Mouse (Mus musculus): ENCODE data around the gene Entpd1. TPM values are rescaled to one million over a fixed set of nuclear protein-coding genes. Genes with fewer than 3 reads are reported as not detected.
A peak's percentile ranks its signal among the peaks of the same experiment; 100 is the strongest.
"Not testable (repeated sequence)": the region's sequence is repeated elsewhere in the genome, so short reads cannot be mapped to it uniquely, and the experiment has no call there.

Gene Entpd1
- total RNA-seq, 2 experiments from 2014 or later = 18.9 to 22.6 TPM

DNA sequence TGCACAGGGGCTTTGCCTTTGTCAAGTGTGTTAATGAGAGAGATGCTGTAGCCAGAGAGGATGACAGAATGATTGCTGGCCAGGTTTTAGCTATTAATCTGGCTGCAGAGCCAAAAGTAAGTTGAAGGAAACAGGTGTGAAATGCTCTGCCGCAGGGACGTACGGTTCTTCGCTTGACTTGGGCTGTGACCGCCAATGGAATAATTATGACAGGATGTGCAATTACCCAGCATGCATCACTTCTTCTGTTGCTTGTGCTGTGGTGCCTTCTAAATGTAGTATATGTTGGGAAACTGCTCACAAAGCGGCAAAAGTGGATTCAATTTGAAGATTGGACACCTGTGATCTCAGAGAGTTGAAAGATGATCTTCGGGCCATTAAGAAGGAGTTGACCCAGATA, 3.9 kb downstream of the Entpd1 start:
- no peak for DNase-seq (ENCODE audit: low spot score in 2 of 2)
- intact Hi-C loops (cut with DNase I) = no loop called here

DNA sequence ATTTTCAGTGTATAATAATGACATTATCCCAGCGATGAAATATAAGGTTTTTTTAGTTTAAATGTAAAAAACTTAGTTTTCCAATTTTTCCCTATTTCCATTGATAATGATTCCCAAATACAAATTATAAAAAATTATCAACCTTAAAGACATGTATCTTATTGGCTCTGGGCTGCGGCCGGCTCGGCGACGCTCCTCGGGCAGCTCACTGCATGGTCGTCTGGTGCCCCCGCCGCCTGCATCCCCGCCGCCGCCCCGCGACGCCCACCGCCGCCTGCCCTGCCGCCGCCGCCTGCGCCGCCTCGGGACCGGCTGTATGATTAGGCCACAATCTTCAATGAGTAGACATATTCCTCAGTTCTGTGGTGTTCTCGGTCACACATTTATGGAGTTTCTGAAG, 9.4 kb downstream of the Entpd1 start:
- DNase-seq (ENCODE audit: low spot score in 2 of 2); intact Hi-C loops (cut with DNase I): not testable (repeated sequence)

DNA sequence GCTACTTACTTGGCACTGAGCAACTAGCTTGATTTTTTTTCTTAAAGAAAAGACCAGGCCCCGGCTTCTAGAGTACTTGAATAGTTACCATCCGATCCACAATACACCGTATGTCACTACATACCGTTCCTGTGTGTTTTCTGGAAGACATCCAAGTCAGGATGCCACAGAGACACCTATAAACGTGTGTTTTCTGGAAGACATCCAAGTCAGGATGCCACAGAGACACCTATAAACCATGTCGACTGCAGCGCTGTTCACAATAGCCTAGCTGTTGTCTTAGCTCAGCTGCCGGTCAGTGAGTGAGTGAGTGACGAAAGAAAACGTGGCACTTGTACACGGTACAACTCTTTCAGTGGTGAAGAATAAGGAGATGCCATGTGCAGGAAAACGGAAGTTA, 13.8 kb downstream of the Entpd1 start:
- intact Hi-C loops (cut with DNase I) = no loop called here
- no peak for DNase-seq (ENCODE audit: low spot score in 2 of 2)

DNA sequence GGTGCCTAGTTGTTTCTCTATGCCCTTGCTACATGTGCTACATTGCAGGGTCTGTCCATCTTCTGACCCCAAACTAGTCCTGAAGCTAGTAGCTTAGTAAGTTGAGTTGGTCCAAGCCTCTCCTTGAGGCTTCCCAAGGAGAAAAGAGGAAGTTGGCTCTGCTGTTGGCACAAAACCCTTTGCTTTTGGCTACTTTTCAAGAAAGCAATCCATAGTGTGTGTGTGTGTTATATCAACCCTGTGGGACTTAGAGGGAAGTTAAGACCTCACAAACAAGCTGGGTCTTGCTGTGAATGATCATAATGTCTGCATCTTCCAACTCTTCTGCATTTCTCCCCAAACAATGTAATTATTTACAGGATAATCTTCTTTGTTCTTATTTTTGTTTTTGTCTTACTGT, 16.8 kb downstream of the Entpd1 start:
- DNase-seq (ENCODE audit: low spot score in 2 of 2) = no peak
- intact Hi-C loops (cut with DNase I) = no loop called here

DNA sequence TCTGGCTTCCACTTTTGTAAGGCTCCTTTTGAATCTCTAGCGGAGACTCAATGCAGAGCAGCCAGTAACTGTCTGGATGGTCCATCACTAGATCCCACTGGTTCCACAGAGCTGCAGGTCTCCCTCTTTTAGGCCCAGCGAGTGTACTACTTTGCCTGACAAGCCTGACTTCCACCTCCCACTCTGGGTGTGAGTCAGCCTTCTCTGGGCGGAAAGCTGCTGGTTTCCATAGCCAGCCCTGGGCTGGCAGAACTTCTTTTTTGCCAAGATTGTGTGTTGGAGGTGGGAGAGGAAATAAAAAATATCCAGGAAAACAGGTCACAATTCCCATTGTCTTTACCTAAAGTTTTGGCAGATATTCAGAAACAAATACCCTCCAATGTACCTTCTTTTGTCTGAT, 17.9 kb downstream of the Entpd1 start:
- intact Hi-C loops (cut with DNase I) = loop anchor here (2.0 kb wide), 1 partner anchor 73 kb away; no protein-coding TSS in a partner anchor
- DNase-seq (ENCODE audit: low spot score in 2 of 2) = peak; percentile 51 to 90

DNA sequence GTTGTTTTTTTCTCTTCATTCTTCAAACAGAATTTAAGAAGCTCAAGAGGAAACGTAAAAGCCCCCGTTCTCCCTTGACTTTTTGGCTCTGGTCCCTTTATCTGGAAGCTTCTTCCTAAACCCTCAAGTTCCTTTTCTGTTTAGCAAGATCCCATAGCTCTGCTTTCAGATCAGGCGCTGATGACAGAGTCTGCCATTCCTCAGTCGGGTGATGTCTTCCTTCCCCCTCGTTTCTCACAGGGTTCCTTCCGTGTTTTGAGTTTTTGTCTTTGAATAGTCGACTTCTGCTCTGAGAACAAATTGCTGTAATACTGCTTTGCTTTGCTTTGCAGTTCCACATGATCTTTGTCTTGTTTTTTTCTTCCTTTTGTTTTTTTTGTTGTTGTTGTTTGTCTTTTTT, 18.4 kb downstream of the Entpd1 start:
- intact Hi-C loops (cut with DNase I) = loop anchor here (2.0 kb wide), 1 partner anchor 72 kb away; no protein-coding TSS in a partner anchor
- peak in 1 of 2 experiments; percentile 65 for DNase-seq (ENCODE audit: low spot score in 2 of 2)

DNA sequence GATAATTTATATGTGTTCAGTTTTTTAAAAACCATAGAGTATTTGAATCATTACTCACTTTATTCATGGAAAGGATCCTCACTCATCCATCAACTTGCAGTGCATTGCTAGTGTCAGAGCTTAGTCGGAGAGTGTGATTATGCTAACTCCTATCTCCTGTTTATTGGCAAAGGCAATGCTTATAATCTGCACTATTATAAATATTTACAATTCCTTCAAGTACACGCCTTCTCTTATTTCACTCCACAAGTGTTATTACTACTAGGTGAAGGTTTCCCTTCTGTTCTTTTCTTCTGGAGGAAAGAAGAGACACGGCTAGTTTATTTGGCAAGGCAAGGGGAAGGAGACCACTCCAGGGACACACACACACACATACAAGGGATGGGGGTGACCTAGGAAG, 20.0 kb downstream of the Entpd1 start:
- intact Hi-C loops (cut with DNase I) = no loop called here
- DNase-seq (ENCODE audit: low spot score in 2 of 2) = no peak

DNA sequence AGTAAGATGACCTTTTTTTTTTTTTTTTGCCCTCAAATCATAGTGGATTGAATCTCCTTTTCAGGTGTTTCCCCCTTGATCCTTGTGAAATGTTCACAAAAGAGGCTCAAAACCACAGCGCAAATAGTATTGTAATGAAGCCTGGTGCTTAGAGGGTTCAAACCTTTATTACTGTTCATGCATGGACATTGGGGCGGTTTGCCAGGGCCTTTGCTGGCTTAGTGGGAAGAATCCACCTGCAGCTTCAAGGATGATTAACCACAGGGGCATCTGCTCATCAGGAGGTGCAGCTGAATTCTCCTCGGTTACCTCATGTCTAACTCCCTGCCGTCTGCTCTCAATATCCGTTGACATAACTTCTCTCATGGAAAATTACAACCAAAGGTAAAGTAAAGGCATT, 20.5 kb downstream of the Entpd1 start:
- DNase-seq (ENCODE audit: low spot score in 2 of 2) = no peak
- intact Hi-C loops (cut with DNase I) = no loop called here

DNA sequence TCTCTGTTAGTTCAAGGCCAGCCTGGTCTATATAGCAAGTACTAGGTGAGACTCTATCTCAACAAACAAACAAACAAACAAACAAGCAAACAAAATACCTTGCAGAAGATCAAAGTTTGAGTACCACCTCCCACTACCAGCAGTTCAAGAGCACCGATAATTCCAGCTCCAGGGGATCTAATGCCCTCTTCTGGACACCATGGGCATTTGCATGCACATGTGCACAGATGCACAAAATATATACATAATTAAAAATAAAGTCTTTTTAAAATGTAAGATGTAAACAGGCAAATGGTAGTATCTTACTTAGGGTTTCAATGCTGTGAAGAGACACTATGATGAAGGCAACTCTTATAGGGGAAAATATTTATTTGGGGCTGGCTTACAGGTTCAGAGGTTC, 21.0 kb downstream of the Entpd1 start:
- intact Hi-C loops (cut with DNase I) = no loop called here
- DNase-seq (ENCODE audit: low spot score in 2 of 2) = no peak

DNA sequence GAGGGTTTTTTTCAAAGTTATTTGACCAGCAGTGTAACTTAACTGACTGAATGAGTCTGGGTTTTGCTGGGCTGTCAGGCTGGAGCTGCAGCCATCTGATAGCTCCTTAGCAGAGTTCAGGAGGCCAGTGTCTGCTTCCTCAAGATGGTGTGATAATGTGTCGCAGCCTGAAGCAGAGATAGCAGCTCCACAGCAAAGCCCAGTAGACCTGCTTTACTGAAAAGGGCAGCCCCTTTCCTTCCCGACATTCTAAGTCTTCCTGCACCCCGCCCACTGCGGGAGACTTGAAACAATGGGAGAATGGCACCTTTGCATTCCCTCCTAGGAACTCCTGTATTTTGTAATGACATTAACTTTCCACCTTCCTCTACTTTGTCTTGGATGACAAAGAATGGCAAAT, 24.9 kb downstream of the Entpd1 start:
- intact Hi-C loops (cut with DNase I) = no loop called here
- no peak for DNase-seq (ENCODE audit: low spot score in 2 of 2)

DNA sequence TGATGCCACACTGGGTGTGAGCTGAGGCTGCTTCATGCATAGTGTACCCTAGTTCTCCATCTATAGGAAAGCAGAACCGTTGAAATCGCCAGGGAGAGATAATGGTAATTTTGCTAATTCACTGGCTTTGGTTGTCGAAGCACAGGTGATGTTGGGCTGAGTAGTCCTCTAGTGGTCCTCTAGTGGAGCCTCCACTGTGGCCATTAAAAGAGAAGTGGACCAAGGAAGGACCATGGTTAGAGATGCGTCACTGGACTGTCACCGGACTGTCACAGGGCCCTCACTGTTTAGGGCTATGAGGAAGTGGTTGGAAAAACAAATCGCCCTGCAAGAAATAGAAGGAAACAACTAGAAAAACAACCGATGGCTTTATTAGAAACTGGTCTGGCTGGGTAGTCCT, 25.4 kb downstream of the Entpd1 start:
- peak in 1 of 2 experiments; percentile 23 for DNase-seq (ENCODE audit: low spot score in 2 of 2)
- intact Hi-C loops (cut with DNase I) = no loop called here

DNA sequence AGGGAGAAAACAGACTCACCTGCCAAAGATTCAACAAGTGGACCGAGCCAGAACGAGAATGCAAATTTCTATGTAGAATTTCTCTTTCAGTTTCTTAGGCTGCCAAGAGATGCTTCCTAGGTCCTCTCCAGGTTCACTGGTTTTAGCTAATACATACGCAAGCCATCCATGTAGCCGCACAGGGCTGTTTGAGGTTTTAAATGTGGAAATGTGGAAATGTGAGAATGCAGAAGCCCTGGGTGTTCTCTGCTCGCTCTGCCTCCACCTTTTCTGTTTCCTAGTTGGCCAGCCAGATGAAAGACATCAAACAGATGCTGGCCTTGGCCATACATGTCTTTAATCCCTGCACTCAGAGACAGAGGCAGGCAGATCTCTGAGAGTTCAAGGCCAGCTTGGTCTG, 26.4 kb downstream of the Entpd1 start:
- DNase-seq (ENCODE audit: low spot score in 2 of 2) = no peak
- intact Hi-C loops (cut with DNase I) = no loop called here

DNA sequence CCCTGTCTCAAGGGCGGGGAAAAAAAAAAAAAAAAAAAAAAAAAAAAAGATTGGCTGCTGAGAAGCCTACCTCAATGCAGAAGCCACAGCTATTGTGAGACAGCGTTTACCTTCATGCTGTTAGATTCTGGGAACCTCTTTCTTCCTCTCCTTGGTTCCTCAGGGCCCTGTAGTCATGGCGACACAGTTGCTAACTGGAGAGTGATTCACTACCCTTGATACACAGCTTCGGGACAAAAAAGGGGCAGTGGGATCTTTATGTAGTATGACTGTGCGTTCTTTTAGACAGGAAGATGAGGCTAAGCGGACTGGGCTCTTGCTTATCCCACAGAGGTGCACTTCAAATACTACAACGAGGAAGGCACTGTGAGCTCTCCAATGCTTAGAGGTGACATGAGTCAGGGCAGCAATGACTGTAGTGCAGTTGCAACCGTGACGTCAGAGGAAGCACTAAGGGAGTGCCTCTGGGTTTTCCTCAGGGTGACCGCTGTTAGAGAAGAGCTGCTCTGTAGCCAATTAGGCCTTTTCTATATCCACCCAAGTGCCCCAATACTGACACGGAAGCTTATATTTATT, 27.7 kb downstream of the Entpd1 start:
- intact Hi-C loops (cut with DNase I) = no loop called here
- DNase-seq (ENCODE audit: low spot score in 2 of 2) = no peak

DNA sequence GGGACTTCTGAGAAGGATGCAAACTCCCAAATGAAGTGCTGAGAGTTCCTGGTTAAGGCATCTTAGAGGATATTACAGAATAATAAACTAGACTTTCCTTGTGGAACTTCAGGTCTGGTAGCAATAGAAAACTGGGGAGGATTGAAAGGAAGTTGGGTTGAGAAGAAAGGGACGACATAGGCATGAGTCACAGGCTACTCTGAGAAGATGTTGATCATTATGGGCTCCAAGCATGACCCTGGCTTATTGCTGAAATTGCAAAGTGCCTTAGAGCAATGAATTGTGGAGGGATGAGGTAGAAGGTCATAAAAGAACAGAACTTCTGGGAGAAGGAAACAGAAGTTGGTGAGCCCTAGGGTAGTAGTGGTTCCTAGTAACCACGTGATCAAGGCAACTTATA, 28.6 kb downstream of the Entpd1 start:
- DNase-seq (ENCODE audit: low spot score in 2 of 2) = no peak
- intact Hi-C loops (cut with DNase I) = no loop called here

DNA sequence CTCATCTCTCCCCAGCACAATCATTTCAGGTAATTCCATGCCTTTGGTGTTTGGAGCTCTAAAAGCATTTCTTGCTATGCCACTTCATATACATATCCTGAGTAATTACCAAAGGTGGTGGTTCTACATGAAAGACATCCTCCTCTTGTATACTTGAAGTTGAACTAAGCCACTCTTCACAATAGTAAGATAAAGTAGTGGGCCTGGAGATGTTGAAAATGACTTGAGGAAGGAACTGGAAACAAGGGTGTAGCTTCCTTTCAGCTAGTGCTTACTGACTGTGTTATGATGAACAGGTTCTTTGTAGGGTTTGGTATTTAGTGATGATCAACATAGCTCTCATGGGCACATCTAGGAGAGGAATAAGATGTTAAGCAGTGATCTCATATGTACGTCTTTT, 31.7 kb downstream of the Entpd1 start:
- intact Hi-C loops (cut with DNase I) = no loop called here
- no peak for DNase-seq (ENCODE audit: low spot score in 2 of 2)

DNA sequence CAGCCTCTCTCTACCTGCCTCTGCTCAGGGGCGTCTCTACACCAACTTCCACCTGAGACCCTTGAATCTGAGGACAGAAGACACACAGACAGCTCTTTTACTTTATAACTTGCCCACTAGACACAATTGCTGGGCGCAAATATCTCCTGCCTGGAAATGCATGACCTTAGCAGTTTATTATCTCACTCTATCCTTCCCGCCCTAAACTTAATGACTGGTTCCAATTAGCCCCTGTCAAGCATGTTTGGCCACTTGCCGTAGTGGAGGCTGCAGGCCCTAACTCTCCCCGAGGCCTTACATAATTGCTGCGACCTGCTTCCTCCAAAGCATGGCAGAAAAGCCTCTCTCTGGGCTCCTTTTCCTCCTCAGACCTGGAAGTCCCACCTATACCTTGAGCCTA, 34.2 kb downstream of the Entpd1 start:
- no peak for DNase-seq (ENCODE audit: low spot score in 2 of 2)
- intact Hi-C loops (cut with DNase I) = no loop called here

DNA sequence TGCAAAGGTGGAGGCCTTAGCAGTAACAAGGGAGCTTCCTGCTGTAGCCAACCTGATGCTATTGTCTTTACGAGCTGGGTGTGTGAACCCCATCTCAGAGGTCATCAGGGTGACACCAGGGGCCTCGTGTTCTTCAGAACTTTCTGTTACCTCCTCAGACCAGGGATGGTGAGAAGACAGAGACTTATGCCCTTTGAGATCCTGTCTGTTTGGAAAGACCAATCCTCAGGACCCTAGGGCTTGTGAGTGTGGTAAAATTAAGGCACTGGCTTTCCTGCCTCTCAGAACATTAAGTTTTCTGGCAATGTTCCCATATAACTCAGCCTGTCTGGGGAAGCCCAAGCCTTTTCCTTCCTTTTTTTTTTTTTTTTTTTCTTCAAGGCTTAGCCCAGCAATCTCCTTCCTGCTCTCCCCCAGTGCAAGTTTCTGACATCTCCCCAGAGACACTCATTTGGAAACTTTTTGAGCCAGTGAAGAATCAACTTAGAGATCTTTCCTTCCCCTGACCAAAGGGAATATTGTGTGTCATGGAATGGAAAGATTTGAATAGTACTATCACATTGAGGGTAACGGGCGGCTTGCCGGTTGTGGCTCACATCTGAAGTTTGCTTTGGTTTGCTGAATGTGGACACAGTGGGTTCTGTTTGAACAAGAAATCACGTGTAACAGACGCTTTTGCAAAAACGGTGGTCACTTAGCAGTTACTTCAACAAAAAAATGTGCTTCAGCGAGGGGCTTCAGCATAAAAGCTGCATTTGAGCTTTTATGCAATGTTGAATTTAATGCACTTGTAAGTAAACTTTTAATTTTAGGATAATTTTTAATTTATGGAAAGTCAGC, 35.4 kb downstream of the Entpd1 start:
- DNase-seq (ENCODE audit: low spot score in 2 of 2) = no peak
- intact Hi-C loops (cut with DNase I) = no loop called here

DNA sequence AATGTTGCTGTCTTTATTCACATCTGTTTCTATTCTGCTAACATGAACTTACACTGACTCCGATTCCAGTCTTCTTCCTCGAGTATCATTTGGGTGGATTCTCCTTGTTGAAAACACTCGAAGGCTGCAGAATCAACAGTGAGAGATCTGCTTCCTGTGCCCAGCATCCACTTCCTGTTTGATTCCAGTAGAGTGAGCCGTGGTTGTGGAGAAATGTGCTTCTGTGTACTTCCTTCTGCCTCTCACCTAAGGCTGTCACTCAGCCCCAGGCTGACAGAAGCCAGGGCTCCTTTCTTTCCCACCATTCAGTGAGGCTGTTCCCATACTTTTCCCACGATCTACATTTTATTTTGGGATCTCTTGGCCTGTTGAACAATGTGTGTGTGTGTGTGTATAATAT, 37.9 kb downstream of the Entpd1 start:
- intact Hi-C loops (cut with DNase I) = no loop called here
- DNase-seq (ENCODE audit: low spot score in 2 of 2) = no peak

DNA sequence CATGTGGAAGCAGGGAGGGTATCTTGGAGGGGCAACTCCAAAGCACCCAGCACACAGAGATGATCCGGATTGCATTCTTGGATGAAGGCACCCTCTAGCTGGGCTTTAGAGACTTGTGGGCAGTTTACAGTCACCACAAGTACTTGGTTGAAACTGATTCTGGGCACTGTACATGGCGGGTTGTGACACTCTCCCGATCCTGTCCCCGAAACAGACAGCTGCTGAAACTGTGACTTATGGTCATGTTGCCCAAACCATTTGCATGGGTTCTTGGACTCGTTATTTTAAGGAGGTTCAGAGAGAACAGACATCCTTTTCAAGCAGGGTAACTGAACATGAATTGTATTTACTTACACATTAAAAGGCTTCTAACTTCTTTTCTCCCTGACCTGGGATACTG, 44.0 kb downstream of the Entpd1 start:
- DNase-seq (ENCODE audit: low spot score in 2 of 2) = no peak
- intact Hi-C loops (cut with DNase I) = no loop called here

DNA sequence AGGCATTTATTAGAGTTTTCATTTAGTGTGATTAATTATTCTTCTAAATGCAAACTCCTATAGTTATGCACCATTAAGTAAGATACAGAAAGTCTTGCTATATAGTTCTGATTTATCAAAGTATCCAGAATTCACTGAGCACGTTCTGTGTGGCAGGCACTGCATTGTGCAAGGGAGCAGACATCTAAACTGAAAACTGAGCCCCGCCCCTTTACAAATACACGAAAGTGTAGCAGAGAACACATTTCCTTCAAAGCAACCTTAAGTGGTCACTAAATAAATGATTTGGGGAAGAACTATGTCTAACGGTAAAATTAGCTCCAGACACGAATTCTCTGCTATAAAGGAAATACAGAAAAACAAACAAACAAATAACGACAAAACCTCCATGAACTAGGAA, 46.1 kb downstream of the Entpd1 start:
- intact Hi-C loops (cut with DNase I) = no loop called here
- no peak for DNase-seq (ENCODE audit: low spot score in 2 of 2)

DNA sequence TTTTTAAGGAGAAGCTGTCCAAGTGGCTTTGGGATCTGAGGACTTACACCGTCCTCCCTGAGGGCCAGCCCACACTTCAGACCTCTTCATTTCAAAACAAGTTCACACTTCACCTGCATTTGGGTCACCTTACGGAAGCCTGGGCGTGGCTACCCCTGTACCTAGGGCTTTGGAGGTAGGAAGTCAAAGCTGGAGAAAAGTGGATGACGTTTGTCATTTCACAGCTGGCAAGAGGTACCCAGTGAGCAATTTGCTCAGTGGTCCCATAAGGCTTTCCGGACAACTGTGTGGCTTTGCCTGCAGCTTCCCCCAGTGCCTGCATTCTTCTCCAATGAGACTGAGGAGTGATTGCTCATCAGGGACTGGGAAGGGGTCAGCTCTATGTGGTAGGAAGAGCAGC, 46.8 kb downstream of the Entpd1 start:
- no peak for DNase-seq (ENCODE audit: low spot score in 2 of 2)
- intact Hi-C loops (cut with DNase I) = no loop called here

Measured in left cerebral cortex, postnatal 25 days (tissue).